Mouse (Mus musculus) adrenal gland (tissue): ENCODE results near the gene 1810065E05Rik.

ENCODE experiments used
- intact Hi-C: fragments of 180-260 bp; cut with DNase I; formaldehyde crosslinking; loops from one replicate; pipeline ENCODE4 v1.15.1; 2025
- long read RNA-seq, 2 experiments: library from polyadenylated mRNA; unstranded; transcript quantifications; one replicate each; pipeline ENCODE4 v2.0.0; 2020; ENCODE audit warnings: borderline replicate concordance in 1 of 2; ENCODE audit not compliant: insufficient replicate concordance in 1 of 2

1810065E05Rik gene
- long read RNA-seq, experiment 1: 0 reads
- long read RNA-seq, experiment 2: 0 reads

- intact Hi-C loops: no loop called here
Measured at GRCm38 (mm10) chr11:58420815-58421214, at the start of gene 1810065E05Rik. 1810065E05Rik (plus strand) TSS chr11:58421111.

GRCm38 (mm10) chr11:58377273-58377672, 43.6 kb upstream of the 1810065E05Rik start:
- intact Hi-C loops: no loop called here

GRCm38 (mm10) chr11:58377686-58378085, 43.2 kb upstream of the 1810065E05Rik start:
- intact Hi-C loops: no loop called here

GRCm38 (mm10) chr11:58378763-58379278, 42.1 kb upstream of the 1810065E05Rik start, which contains the start of gene Lypd8:
Lypd8 (plus strand) TSS chr11:58379043.
- intact Hi-C loops: no loop called here

GRCm38 (mm10) chr11:58379516-58379915, 41.4 kb upstream of the 1810065E05Rik start:
- intact Hi-C loops: no loop called here

GRCm38 (mm10) chr11:58382471-58382870, 38.4 kb upstream of the 1810065E05Rik start:
- intact Hi-C loops: no loop called here

GRCm38 (mm10) chr11:58399985-58400645, 20.8 kb upstream of the 1810065E05Rik start:
- intact Hi-C loops: loop anchor here (5.0 kb wide), 1 partner anchor 237 kb away; no protein-coding TSS in a partner anchor

- intact Hi-C loops: loop anchor here (5.0 kb wide), 1 partner anchor 237 kb away; no protein-coding TSS in a partner anchor
Measured at GRCm38 (mm10) chr11:58400655-58401054, 20.3 kb upstream of the 1810065E05Rik start.

GRCm38 (mm10) chr11:58408066-58408465, 12.8 kb upstream of the 1810065E05Rik start:
- intact Hi-C loops: no loop called here

GRCm38 (mm10) chr11:58418336-58418735, 2.6 kb upstream of the 1810065E05Rik start:
- intact Hi-C loops: no loop called here

GRCm38 (mm10) chr11:58432259-58432658, 11.3 kb downstream of the 1810065E05Rik start, which contains the start of gene Gm12253:
Gm12253 (plus strand) TSS chr11:58432559.
- intact Hi-C loops: no loop called here

- intact Hi-C loops: no loop called here
Measured at GRCm38 (mm10) chr11:58437866-58438265, 17.0 kb downstream of the 1810065E05Rik start.

GRCm38 (mm10) chr11:58452759-58453158, 31.8 kb downstream of the 1810065E05Rik start, which contains the start of gene Lypd9:
Lypd9 (minus strand) TSS chr11:58452923.
- intact Hi-C loops: no loop called here

- intact Hi-C loops: no loop called here
Measured at GRCm38 (mm10) chr11:58453592-58453991, 32.7 kb downstream of the 1810065E05Rik start.

GRCm38 (mm10) chr11:58462170-58462569, 41.3 kb downstream of the 1810065E05Rik start, which contains the start of gene Olfr30:
Olfr30 (minus strand) TSS chr11:58462270.
- intact Hi-C loops: no loop called here
